Mouse (Mus musculus) liver, embryonic 11.5 days (tissue): ENCODE measurements around the gene Gm1043. TPM values are rescaled to one million over a fixed set of nuclear protein-coding genes. Genes with fewer than 3 reads are reported as not detected.

Experiments used
- ATAC-seq: fragments of 200-750 bp; cut with Nextera tagmentation; replicated peaks from 2 replicates; pipeline ENCODE4 v1.8.0; 2017; ENCODE audit warnings: moderate number of reproducible peaks, mild to moderate bottlenecking, moderate TSS enrichment, moderate library complexity; ENCODE audit not compliant: low FRiP score
- DNase-seq: peaks from one replicate; pipeline ENCODE4 v3.0.0-alpha.2; 2017; ENCODE audit warnings: low spot score
- H3K27ac ChIP-seq: fragments of 300-500 bp; sonication (generic); 2 replicates; pipeline ENCODE4 v1.5.1; 2014; ENCODE audit warnings: mild to moderate bottlenecking, low read depth, low read length, control low read depth
- H3K27me3 ChIP-seq: fragments of 300-500 bp; sonication (generic); replicated peaks from 2 replicates; pipeline ENCODE4 v1.6.1; 2014; ENCODE audit warnings: low read length, mixed read lengths; ENCODE audit not compliant: control insufficient read depth, insufficient read depth
- H3K36me3 ChIP-seq: fragments of 300-500 bp; sonication (generic); 2 replicates; pipeline ENCODE4 v1.6.1; 2014; ENCODE audit warnings: mild to moderate bottlenecking, low read length, moderate library complexity, mixed read lengths; ENCODE audit not compliant: control insufficient read depth, insufficient read depth
- H3K4me1 ChIP-seq: fragments of 300-500 bp; sonication (generic); replicated peaks from 2 replicates; pipeline ENCODE4 v1.6.1; 2014; ENCODE audit warnings: low read length, mixed read lengths; ENCODE audit not compliant: control insufficient read depth, insufficient read depth
- H3K4me2 ChIP-seq: fragments of 300-500 bp; sonication (generic); 2 replicates; pipeline ENCODE4 v1.6.1; 2014; ENCODE audit warnings: mild to moderate bottlenecking, control low read depth, moderate library complexity
- H3K4me3 ChIP-seq: fragments of 300-500 bp; sonication (generic); 2 replicates; pipeline ENCODE4 v1.5.1; 2014; ENCODE audit warnings: low read depth, low read length, control low read depth
- H3K9ac ChIP-seq: fragments of 300-500 bp; sonication (generic); 2 replicates; pipeline ENCODE4 v1.6.1; 2014; ENCODE audit warnings: low read depth, low read length, control low read depth
- H3K9me3 ChIP-seq: fragments of 300-500 bp; sonication (generic); 2 replicates; pipeline ENCODE4 v1.6.1; 2016; ENCODE audit warnings: low read length, inconsistent platforms, mixed read lengths; ENCODE audit not compliant: control insufficient read depth
- WGBS: fragments of 180-500 bp; shearing (Covaris S2); extraction: QIAGEN DNeasy Blood & Tissue Kit; methylation state at CpG from one replicate; pipeline ENCODE4 v1.1.7; 2014; 5-methylcytosine and 5-hydroxymethylcytosine counted together
- polyA plus RNA-seq: library from polyadenylated mRNA; unstranded; fragments of >200 nt; fragmentation: Nextera tagmentation; extraction: Ambion mirVana; gene quantifications from 2 replicates; pipeline ENCODE4 v1.2.1, GENCODE M21; 2014

The Gm1043 gene
- not detected in 2 replicates for polyA plus RNA-seq

GRCm38 (mm10) chr5:37085241-37085640 lies at the start of gene Gm1043:
TSS of gene Gm1043 (plus strand) at chr5:37085370.
- H3K27me3 ChIP-seq = peaks cover 7% of the 10 kb centered on the region
- H3K9ac ChIP-seq = no peak within 1 kb of the TSS
- no peak within 1 kb of the TSS for H3K4me2 ChIP-seq
- no peak within 1 kb of the TSS for H3K4me3 ChIP-seq
- H3K4me1 ChIP-seq = no peaks in the 10 kb centered on the region
- H3K27ac ChIP-seq = no peak within 1 kb of the TSS
- WGBS = 87% methylated on average over 16 of the region's 16 CpGs
- no peaks in the 10 kb centered on the region for H3K9me3 ChIP-seq
- ATAC-seq (no peak), DNase-seq (no peak)
- no peaks in the 10 kb centered on the region for H3K36me3 ChIP-seq

GRCm38 (mm10) chr5:37035896-37036295 lies 49.3 kb upstream of the Gm1043 start:
- no peak overlapping the region for H3K4me2 ChIP-seq
- no peak overlapping the region for H3K4me3 ChIP-seq
- no peak overlapping the region for H3K9ac ChIP-seq
- no peak overlapping the region for H3K27ac ChIP-seq
- no peaks in the 10 kb centered on the region for H3K36me3 ChIP-seq
- peaks cover 9% of the 10 kb centered on the region for H3K27me3 ChIP-seq
- DNase-seq = no peak
- 70% methylated on average over 6 of the region's 6 CpGs for WGBS
- no peak for ATAC-seq
- H3K9me3 ChIP-seq = no peaks in the 10 kb centered on the region
- H3K4me1 ChIP-seq = no peaks in the 10 kb centered on the region; the same call in 1 of the 2 replicates

GRCm38 (mm10) chr5:37036884-37037283 lies 48.3 kb upstream of the Gm1043 start:
- H3K4me2 ChIP-seq = no peak overlapping the region
- no peak overlapping the region for H3K27ac ChIP-seq
- H3K4me1 ChIP-seq = no peaks in the 10 kb centered on the region; the same call in 1 of the 2 replicates
- H3K36me3 ChIP-seq = no peaks in the 10 kb centered on the region
- DNase-seq (no peak), ATAC-seq (no peak)
- 64% methylated on average over 3 of the region's 3 CpGs for WGBS
- H3K27me3 ChIP-seq = peaks cover under 1% of the 10 kb centered on the region; the same call in 1 of the 2 replicates
- H3K4me3 ChIP-seq = no peak overlapping the region
- H3K9me3 ChIP-seq = no peaks in the 10 kb centered on the region
- H3K9ac ChIP-seq = no peak overlapping the region

GRCm38 (mm10) chr5:37039908-37040307 lies 45.3 kb upstream of the Gm1043 start:
- no peaks in the 10 kb centered on the region; the same call in 1 of the 2 replicates for H3K4me1 ChIP-seq
- no peak overlapping the region for H3K9ac ChIP-seq
- no peak overlapping the region for H3K4me3 ChIP-seq
- WGBS = 73% methylated on average over 6 of the region's 6 CpGs
- no peak overlapping the region for H3K27ac ChIP-seq
- DNase-seq (no peak), ATAC-seq (no peak)
- no peaks in the 10 kb centered on the region for H3K9me3 ChIP-seq
- no peaks in the 10 kb centered on the region for H3K36me3 ChIP-seq
- H3K27me3 ChIP-seq = no peaks in the 10 kb centered on the region
- H3K4me2 ChIP-seq = no peak overlapping the region

- WGBS = 16% methylated on average over 9 of the region's 9 CpGs
- Histone ChIP-seq H3K36me3 (no peaks in the 10 kb centered on the region), H3K4me2 (no peak overlapping the region), H3K27ac (no peak overlapping the region), H3K9me3 (no peaks in the 10 kb centered on the region), H3K4me1 (no peaks in the 10 kb centered on the region; the same call in 1 of the 2 replicates), H3K27me3 (no peaks in the 10 kb centered on the region), H3K4me3 (no peak overlapping the region), H3K9ac (no peak overlapping the region)
- DNase-seq (no peak), ATAC-seq (no peak)
These were observed 44.5 kb upstream of the Gm1043 start for GRCm38 (mm10) chr5:37040711-37041110.

GRCm38 (mm10) chr5:37041651-37042050 lies 43.5 kb upstream of the Gm1043 start:
- peak overlapping the region; percentile 17; the same call in 1 of the 2 replicates for H3K4me2 ChIP-seq
- no peak overlapping the region for H3K4me3 ChIP-seq
- no peak overlapping the region for H3K27ac ChIP-seq
- no peak overlapping the region for H3K9ac ChIP-seq
- 33% methylated on average over 6 of the region's 6 CpGs for WGBS
- no peaks in the 10 kb centered on the region; the same call in 1 of the 2 replicates for H3K4me1 ChIP-seq
- H3K9me3 ChIP-seq = no peaks in the 10 kb centered on the region
- H3K36me3 ChIP-seq = no peaks in the 10 kb centered on the region
- no peaks in the 10 kb centered on the region for H3K27me3 ChIP-seq
- ATAC-seq (no peak), DNase-seq (no peak)

GRCm38 (mm10) chr5:37042934-37043333 lies 42.2 kb upstream of the Gm1043 start:
- no peak overlapping the region for H3K27ac ChIP-seq
- ATAC-seq = no peak
- H3K4me3 ChIP-seq = no peak overlapping the region
- H3K4me2 ChIP-seq = no peak overlapping the region
- no peaks in the 10 kb centered on the region for H3K9me3 ChIP-seq
- DNase-seq = no peak
- no peaks in the 10 kb centered on the region for H3K36me3 ChIP-seq
- H3K4me1 ChIP-seq = no peaks in the 10 kb centered on the region; the same call in 1 of the 2 replicates
- H3K9ac ChIP-seq = no peak overlapping the region
- no peaks in the 10 kb centered on the region for H3K27me3 ChIP-seq
- 61% methylated on average over 4 of the region's 4 CpGs for WGBS

GRCm38 (mm10) chr5:37044793-37045192 lies 40.4 kb upstream of the Gm1043 start:
- no peaks in the 10 kb centered on the region; the same call in 1 of the 2 replicates for H3K4me1 ChIP-seq
- no peaks in the 10 kb centered on the region for H3K9me3 ChIP-seq
- no peaks in the 10 kb centered on the region for H3K27me3 ChIP-seq
- no peak overlapping the region for H3K27ac ChIP-seq
- H3K36me3 ChIP-seq = no peaks in the 10 kb centered on the region
- H3K4me2 ChIP-seq = no peak overlapping the region
- H3K4me3 ChIP-seq = no peak overlapping the region
- no peak overlapping the region for H3K9ac ChIP-seq
- no peak for ATAC-seq
- DNase-seq = no peak
- 57% methylated on average over 2 of the region's 2 CpGs for WGBS

GRCm38 (mm10) chr5:37045582-37045981 lies 39.6 kb upstream of the Gm1043 start:
- H3K27ac ChIP-seq = no peak overlapping the region
- no peaks in the 10 kb centered on the region for H3K9me3 ChIP-seq
- H3K27me3 ChIP-seq = no peaks in the 10 kb centered on the region
- H3K9ac ChIP-seq = no peak overlapping the region
- DNase-seq (no peak), ATAC-seq (no peak)
- H3K4me1 ChIP-seq = no peaks in the 10 kb centered on the region; the same call in 1 of the 2 replicates
- H3K36me3 ChIP-seq = no peaks in the 10 kb centered on the region
- WGBS = 63% methylated on average over 2 of the region's 2 CpGs
- H3K4me2 ChIP-seq = no peak overlapping the region
- no peak overlapping the region for H3K4me3 ChIP-seq
